Comparison of ENCODE assay signal across 8 mouse cellular contexts in genomic region chr2:30657674-30658479, GRCm38 (mm10).
DNase-seq lines count a peak whose midpoint lies in the region; ATAC-seq lines count a peak whose summit lies in the region.

No protein-coding gene starts in this region.

- H3K36me3 ChIP-seq in heart, embryonic 16.5 days (ENCODE audit: control insufficient read depth, insufficient read depth): no peaks in the 10 kb centered on the region
- H3K36me3 ChIP-seq in midbrain, embryonic 12.5 days: no peaks in the 10 kb centered on the region

- peak overlapping the region; percentile 47 for H3K4me3 ChIP-seq in heart, embryonic 16.5 days (ENCODE audit: low read length)
- peak overlapping the region; percentile 36 for H3K4me3 ChIP-seq in midbrain, embryonic 12.5 days

- peak overlapping the region; percentile 68 for H3K4me2 ChIP-seq in heart, embryonic 16.5 days (ENCODE audit: low read depth, low read length)
- H3K4me2 ChIP-seq in midbrain, embryonic 12.5 days (replicated peaks): peak overlapping the region; percentile 61

- no peaks in the 10 kb centered on the region for H3K27me3 ChIP-seq in heart, embryonic 16.5 days (ENCODE audit: control insufficient read depth, insufficient read depth, low read length)
- peaks cover 21% of the 10 kb centered on the region for H3K27me3 ChIP-seq in midbrain, embryonic 12.5 days

- DNase-seq in layer of hippocampus, adult 8-10 months (ENCODE audit: low spot score in 2 of 2): peak; percentile 50 to 65
- no peak for DNase-seq in layer of hippocampus, adult 11-12 months (ENCODE audit: low spot score)
- DNase-seq in MN1 (ENCODE audit: low spot score): peak; percentile 64
- DNase-seq in embryo, embryonic 9.5 days (ENCODE audit: extremely low spot score): peak; percentile 73
- peak; percentile 77 to 93 for DNase-seq in kidney, postnatal 25 days
- DNase-seq in thymus, adult 18-20 months: peak; percentile 54 to 69

- peak overlapping the region; percentile 92 for H3K27ac ChIP-seq in heart, embryonic 16.5 days (ENCODE audit: low read length)
- peak overlapping the region; percentile 99 for H3K27ac ChIP-seq in midbrain, embryonic 12.5 days (replicated peaks)

- H3K9ac ChIP-seq in heart, embryonic 16.5 days (ENCODE audit: low read length): peak overlapping the region; percentile 70
- peak overlapping the region; percentile 60 for H3K9ac ChIP-seq in midbrain, embryonic 12.5 days (replicated peaks)

- peak; percentile 17 for ATAC-seq in heart, embryonic 16.5 days (replicated peaks; ENCODE audit: extremely low read depth, insufficient read depth, low FRiP score)
- ATAC-seq in midbrain, embryonic 12.5 days (ENCODE audit: low FRiP score, low read depth): peak; percentile 59

- peaks cover 3% of the 10 kb centered on the region; the same call in 1 of the 2 replicates for H3K9me3 ChIP-seq in heart, embryonic 16.5 days (replicated peaks; ENCODE audit: control insufficient read depth, low read length)
- no peaks in the 10 kb centered on the region for H3K9me3 ChIP-seq in midbrain, embryonic 12.5 days

- WGBS in heart, embryonic 16.5 days: 3% methylated on average over 42 of the region's 42 CpGs
- WGBS in midbrain, embryonic 12.5 days: under 1% methylated on average over 42 of the region's 42 CpGs

- peaks cover 46% of the 10 kb centered on the region for H3K4me1 ChIP-seq in heart, embryonic 16.5 days (ENCODE audit: control insufficient read depth, insufficient read depth, low read length)
- peaks cover 81% of the 10 kb centered on the region for H3K4me1 ChIP-seq in midbrain, embryonic 12.5 days
